Mouse (Mus musculus) cortical plate, adult 2 months (tissue): ENCODE measurements around the gene Prpf3.

ENCODE experiments used
- CTCF ChIP-seq: fragments of 200-500 bp; IDR thresholded peaks from 2 replicates; pipeline ENCODE4 v1.5.1; 2011; ENCODE audit warnings: mild to moderate bottlenecking, control low read depth, low read length; ENCODE audit not compliant: insufficient read depth; ENCODE audit errors: extremely low read depth
- POLR2A ChIP-seq: fragments of 200-500 bp; IDR thresholded peaks from 2 replicates; pipeline ENCODE4 v1.6.1; 2011; ENCODE audit warnings: mild to moderate bottlenecking, low read length, control low read depth; ENCODE audit not compliant: insufficient read depth; ENCODE audit errors: extremely low read depth

DNA sequence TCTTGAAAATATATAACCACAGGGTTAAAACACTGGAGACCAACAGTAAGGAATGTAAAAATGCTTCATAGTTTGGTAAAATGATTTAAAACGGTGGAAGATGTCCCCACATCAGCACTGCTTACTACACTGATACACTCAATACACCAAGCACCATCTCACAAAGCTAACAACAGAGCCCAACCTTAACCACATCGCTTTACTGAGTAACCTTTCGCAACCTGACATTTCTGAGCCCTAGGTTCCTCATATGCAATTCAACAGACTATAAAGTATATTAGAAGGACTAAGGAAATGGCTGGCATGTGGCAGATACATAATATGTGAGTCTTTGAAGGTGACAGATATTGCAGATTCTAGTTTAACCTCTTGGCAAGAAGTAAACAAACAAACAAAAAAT, 39.0 kb downstream of the Prpf3 start:
- TF ChIP-seq POLR2A (no peak), CTCF (no peak)
